Mouse (Mus musculus) right cerebral cortex, postnatal 4 days (tissue): ENCODE measurements around the gene Gpr68.
A peak's percentile ranks its signal among the peaks of the same experiment; 100 is the strongest.

Source experiments
- DNase-seq: peaks from one replicate; pipeline ENCODE4 v3.0.0-alpha.2; 2022

Gpr68 gene

GRCm38 (mm10) chr12:100865509-100866078 lies 42.4 kb downstream of the Gpr68 start:
- no peak for DNase-seq

DNA sequence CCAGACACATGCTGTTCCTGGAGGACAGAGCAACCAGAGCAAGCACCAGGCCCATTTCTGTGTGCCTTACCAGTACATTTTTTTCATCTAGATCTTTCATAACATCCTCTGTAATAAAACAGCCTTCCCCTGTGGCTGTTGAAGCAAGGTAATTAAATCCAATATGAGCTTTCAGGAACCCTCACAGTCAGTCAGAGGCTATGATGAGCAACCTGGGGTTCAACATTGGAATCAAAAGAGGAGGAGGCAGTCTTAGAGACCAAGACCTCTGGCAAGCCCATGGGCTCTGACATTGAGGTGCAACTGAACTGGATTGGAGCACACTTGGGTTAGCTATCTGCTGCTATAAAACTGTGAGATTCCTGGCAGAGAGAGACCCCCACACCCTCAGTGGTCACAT lies 42.9 kb downstream of the Gpr68 start:
- no peak for DNase-seq

DNA sequence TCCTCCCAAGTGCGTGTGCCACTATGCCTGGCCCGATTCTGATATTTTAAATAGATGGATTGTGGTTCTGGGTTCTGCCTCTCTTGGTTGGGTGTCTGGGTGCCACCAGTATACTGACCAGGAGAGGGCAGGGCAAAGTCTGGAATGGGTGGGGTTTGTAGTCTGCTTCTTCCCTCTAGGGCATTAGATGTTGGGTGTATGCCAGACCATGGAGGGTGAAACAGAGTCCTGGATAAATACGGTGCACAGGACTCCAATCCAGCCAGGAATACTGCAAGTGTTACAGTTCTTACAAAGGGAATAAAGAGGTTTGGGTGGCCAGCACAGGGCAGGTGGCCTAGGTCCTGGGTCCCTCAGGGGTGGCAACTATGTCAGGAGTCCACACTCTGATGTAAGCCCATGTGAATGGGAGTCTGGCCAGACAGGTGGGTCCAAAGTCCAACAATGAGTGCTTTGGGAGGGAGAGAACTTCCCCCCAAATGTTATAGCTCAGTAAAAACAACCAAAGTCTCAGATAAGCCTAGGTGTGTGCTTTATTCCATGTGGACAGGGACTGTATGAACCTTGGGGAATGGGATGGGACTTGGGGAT lies 45.0 kb downstream of the Gpr68 start:
- DNase-seq = no peak

DNA sequence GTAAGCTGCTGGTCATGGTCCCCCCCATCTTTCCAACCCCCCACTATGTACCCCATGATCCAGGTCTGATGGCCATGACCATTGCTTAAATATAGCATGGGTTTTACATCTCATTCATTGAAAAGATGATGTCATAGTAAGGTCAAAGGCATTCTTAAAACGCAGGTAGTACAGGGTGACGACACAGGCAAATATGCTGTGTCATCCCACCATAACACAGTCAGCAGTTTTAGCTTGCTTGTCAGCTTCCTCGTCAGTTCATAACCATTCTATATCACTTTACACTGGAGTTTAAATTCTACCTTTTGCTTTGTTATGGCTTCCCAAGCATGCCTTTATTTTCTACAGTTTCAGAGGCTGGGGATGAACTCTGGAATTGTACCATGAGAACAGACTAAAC lies 45.7 kb downstream of the Gpr68 start:
- no peak for DNase-seq

DNA sequence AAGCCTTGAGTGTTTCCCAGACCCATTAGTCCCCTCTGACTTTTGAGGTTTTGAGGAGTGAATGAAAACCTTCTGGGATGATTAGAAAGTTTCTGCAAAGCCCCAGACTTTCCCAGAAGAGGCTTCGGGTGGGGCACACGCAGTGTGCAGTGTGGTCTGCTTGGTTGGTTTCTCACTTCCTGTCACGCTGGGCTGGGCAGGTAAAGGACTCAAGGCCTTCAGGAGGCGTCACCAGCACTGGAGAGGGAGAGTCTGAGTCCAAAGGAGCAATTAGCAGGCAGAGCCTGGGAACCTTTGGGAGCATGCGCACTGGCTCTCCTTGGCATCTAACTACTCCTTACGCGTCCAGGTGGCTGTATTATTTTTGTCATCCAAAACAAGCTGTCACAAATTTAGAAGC lies 50.2 kb downstream of the Gpr68 start:
- DNase-seq = no peak

- no peak for DNase-seq
Measured at GRCm38 (mm10) chr12:100856337-100856736, 51.7 kb downstream of the Gpr68 start.

DNA sequence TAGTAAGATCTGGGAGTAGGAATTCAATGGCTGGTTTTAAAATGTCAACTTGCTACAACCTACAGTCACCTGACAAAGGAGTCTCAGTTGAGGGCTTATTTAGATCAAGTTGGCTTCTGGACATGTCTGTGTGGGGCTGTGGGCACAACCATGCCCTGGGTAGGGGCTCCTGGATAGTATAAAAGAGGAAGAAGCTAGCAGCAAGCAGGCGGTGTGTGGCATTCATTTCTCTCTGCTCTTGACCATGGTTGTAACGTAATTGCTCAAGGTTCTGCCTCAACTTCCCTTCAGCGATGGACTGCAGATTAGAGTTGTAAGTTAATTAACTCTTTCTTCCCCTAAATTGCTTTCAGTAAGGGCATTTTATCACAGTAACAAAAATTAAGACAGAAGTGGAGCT lies 55.6 kb downstream of the Gpr68 start:
- no peak for DNase-seq

DNA sequence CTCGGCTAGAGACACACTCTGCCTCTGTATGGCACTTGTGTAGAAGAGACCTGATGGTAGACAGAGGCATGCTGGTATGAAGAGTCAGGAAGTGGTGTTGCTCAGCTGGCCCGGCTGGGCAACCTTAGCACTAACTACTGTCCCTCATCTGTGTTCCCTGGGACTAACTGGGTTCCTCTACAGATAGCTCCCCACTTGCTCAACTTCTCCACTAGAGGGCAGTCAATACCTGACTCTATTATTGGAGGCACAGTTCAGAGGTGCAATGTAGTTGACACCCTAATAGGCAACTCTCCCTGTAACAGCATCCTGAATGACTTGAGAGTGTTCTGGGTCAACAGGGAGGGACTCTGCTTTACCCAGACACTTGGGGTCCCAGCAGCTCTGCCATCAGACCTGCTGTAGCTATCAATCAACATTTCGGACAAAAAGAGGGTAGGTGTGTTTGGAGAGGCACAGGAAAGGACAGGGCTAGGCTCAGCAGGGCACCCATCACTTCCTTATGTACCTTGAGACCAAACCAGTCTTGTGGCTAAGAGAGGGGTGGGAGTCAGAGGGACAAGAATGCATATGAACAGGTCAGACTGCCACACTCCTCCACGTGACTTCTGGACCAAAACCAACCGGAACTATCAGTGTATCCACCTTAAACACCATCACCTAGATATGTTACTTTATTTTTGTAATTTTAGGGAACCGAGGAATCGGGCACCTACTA lies 58.4 kb downstream of the Gpr68 start:
- DNase-seq = no peak

DNA sequence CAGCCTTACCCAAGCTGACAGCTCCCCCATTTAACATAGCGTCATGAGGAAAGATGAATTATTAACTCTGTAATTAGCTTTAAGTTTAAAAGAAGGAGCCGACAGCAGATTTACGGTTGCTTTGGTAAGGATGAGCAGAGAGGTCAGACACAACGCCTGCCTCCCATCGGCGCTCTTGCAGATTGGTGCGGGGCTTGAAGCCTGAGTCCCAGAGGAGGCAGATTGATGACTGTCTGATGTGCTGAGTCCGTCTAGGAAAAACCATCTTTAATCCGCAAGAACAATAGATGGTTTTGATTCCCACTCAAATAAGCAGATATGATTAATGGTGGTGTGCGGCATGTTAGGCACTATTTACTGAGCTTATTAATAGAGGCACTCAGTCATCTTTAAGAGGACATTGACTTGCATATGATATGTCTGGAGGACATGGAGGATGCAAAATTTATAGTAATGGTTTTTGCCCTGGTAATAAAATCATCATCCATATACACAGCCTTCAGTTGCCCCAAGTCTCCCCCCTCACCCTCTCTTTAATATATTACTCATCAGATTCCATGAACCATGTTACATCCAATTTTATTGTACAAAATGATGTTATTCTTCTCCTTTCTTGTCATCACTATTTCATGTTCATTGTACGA lies 60.4 kb downstream of the Gpr68 start:
- DNase-seq = no peak

- no peak for DNase-seq
Measured at GRCm38 (mm10) chr12:100846566-100846965, 61.4 kb downstream of the Gpr68 start.

GRCm38 (mm10) chr12:100845829-100846228 lies 62.2 kb downstream of the Gpr68 start:
- no peak for DNase-seq

GRCm38 (mm10) chr12:100844546-100844945 lies 63.5 kb downstream of the Gpr68 start:
- no peak for DNase-seq

GRCm38 (mm10) chr12:100843171-100843570 lies 64.8 kb downstream of the Gpr68 start:
- no peak for DNase-seq

DNA sequence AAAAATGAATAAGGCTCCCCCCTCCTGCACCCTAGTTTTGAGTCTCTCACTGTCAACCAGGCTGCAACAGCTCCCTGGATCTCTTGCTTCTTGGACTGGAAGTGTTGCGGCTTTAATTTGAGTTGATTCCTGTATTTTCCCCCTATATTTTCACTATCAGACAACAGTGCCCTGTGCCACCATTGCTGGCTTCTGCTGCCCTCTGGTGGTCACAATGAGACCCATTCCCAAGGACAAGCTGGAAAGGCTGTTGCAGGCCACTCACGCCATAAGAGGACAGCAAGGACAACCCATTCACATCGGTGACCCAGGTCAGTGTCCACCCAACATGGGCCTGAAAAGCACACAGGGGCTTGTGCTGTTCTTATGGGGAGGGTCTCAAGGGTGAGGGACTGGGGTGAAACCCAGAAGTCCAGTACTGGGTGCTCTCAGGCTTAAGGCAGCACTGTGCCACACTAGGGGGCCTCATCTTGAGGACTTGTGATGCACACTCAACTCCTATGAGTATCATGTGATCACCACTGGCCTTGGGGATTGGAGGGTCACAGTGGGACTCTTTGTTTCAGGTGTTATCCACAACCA lies 66.7 kb downstream of the Gpr68 start:
- DNase-seq = peak; percentile 86

GRCm38 (mm10) chr12:100839926-100840325 lies 68.1 kb downstream of the Gpr68 start:
- no peak for DNase-seq

DNA sequence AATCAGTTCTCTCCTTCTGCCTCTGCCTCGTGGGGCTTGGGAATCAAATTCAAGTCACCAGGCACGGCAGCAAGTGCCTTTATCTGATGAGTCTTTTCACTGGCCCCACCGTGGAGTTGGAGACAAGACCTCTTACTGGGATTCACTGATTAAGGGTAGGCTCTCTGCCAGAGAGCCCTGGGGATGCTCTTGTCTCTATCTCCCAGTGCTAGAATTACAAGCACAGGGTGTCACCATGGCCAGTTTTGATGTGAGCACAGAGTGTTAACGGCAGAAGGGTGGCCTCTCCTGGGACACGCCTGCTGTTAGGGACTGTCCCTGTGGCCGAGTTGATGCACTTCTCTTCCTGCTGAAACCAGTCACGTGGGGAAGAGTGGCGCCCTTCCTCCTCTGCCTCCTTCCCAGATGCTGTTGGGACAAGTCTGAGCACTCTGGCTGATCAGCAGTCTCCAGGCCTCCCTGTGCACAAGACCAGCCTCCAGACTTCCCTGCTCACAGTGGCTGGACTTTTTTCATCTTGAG lies 68.9 kb downstream of the Gpr68 start:
- DNase-seq = no peak

- no peak for DNase-seq
Measured at GRCm38 (mm10) chr12:100837208-100837607, 70.8 kb downstream of the Gpr68 start.

- DNase-seq = no peak
Measured at GRCm38 (mm10) chr12:100831629-100832325, 76.2 kb downstream of the Gpr68 start.

DNA sequence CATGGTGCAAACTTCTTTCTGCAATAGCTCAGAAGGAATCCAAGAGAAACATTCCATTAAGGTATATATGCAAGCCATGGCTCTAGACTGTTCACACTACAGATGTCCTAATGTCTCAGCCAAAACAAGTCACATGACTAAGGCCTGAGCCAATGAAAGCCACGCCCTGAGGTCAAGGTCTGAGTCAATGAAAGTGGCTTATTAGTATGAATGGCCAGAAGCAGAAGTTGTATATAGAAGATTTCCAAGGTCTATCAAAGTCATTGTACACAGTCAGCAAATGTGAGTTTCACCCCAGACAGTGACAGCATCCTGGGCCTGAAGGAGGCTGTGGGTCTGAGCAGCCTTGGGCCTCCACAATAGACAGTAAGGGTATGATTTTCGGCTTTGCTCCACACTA lies 77.0 kb downstream of the Gpr68 start:
- no peak for DNase-seq
